Mouse (Mus musculus): ENCODE data around the gene Nol7. TPM values are rescaled to one million over a fixed set of nuclear protein-coding genes. Genes with fewer than 3 reads are reported as not detected.

Nol7 gene
- total RNA-seq, 2 experiments from 2014 or later = 118 to 138 TPM

DNA sequence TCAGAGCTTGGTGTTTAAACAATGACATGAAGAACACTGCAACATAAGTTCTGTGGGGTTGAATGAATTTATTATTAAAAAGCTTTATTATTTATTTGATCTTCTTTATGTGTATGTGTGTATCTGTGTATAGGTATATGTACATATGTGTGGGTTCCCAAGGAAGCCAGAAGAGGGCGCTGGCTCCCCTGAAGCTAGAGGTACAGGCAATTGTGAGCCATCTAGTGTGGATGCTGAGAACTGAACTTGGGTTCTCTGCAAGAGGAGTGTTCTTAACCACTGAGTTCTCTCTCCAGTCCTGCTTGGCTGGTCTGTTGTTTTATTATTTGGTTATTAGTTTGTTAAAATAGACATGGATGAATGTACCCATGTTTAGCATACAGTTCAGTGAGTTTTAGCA lies 25.3 kb upstream of the Nol7 start:
- no peak overlapping the region for H3K4me3 ChIP-seq
- intact Hi-C loops (cut with DNase I) = no loop called here
- TF ChIP-seq CTCF (IDR thresholded peaks at IDR 0.05) = no peak
- DNase-seq = no peak
- H3K27ac ChIP-seq = no peak overlapping the region

DNA sequence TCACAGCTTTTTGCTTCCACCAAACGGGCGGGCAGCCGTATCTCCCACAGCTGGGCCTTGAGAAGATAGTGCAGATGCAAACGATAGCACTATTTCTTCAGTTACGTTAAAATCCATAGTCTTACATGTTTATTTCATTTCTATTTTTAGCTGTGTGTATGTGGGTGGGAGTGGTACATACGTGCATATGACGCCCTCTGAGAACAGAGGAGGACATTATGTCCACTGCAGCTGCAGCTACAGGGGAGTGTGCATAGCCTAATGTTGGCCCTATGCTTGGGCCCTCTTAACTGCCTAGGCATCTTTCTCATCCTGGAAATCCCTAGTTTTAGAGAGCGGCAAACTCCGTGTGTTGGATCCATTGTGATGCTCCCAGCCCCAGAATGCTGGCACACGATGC lies 24.0 kb upstream of the Nol7 start:
- intact Hi-C loops (cut with DNase I) = no loop called here
- no peak overlapping the region for H3K4me3 ChIP-seq
- H3K27ac ChIP-seq = peak overlapping the region; percentile 68

DNA sequence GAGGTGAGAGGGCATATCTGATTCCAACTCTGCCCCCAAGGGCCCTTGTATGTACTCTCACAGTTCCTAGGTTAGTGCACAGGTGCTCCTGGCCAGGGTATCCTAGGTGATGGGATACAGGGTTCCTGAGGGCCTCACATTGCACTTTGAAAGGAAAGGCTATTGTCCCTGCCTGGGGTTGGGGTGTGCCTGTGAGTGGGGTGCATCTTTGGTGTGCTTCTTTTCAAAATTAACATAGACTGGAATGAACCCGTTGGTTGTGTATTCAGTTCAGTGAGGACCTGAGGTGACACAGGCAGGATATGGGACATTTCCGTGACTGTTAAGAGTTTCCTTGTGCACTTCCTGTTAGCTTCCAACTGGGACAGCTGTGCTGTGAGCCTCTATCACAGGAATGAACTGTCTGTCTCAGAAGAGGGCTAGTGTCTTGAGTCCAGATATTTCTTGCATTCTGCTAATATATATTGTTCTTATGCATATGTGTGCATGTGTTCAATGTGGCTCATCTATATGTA lies 23.2 kb upstream of the Nol7 start:
- peak overlapping the region; percentile 68 for H3K27ac ChIP-seq
- no peak overlapping the region for H3K4me3 ChIP-seq
- no peak for TF ChIP-seq CTCF (IDR thresholded peaks at IDR 0.05)
- intact Hi-C loops (cut with DNase I) = no loop called here
- no peak for DNase-seq

More for the DNA sequence above, 24.0 kb upstream of the Nol7 start:
- DNase-seq = no peak
- no peak for TF ChIP-seq CTCF (IDR thresholded peaks at IDR 0.05)

DNA sequence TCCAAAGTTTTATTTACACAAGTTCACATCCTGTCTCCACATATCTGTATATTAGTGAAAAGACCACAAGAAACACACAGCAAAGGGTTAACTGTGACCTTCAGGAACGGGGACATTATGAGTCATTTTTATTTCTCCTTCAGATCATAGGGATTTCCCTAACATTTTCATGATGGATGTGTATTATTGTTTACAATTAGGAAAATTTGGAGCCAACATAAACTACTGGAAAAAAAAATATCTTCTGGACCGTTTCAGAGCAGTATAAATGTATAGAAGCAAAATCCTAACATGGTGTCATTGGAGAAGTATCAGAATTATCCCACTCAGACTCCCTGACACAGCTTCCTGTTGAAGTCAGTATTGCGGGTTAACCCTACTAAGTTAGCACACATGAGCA lies 18.2 kb upstream of the Nol7 start:
- no peak for TF ChIP-seq CTCF (IDR thresholded peaks at IDR 0.05)
- Histone ChIP-seq H3K27ac (no peak overlapping the region), H3K4me3 (no peak overlapping the region)
- intact Hi-C loops (cut with DNase I) = no loop called here
- no peak for DNase-seq

DNA sequence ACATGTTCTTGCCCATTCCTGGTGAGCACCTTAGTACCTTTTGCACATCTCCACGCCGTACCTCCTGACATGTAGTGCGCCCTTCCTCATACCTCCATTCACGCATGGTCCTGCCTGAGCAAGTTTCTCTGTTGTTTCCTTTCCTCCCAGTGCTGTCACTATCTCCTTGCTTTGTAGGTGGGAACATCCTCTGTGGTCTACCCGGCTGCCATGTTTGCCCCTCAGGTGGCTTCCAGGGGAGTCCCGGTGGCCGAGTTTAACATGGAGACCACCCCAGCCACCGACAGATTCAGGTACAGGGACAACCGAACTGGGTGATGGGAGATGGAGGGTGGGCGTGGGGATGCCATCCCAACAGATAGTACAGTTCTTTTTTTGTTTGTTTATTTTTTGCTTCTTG lies 12.9 kb upstream of the Nol7 start:
- no peak for DNase-seq
- no peak for TF ChIP-seq CTCF (IDR thresholded peaks at IDR 0.05)
- no peak overlapping the region for H3K4me3 ChIP-seq
- intact Hi-C loops (cut with DNase I) = no loop called here
- H3K27ac ChIP-seq = no peak overlapping the region

DNA sequence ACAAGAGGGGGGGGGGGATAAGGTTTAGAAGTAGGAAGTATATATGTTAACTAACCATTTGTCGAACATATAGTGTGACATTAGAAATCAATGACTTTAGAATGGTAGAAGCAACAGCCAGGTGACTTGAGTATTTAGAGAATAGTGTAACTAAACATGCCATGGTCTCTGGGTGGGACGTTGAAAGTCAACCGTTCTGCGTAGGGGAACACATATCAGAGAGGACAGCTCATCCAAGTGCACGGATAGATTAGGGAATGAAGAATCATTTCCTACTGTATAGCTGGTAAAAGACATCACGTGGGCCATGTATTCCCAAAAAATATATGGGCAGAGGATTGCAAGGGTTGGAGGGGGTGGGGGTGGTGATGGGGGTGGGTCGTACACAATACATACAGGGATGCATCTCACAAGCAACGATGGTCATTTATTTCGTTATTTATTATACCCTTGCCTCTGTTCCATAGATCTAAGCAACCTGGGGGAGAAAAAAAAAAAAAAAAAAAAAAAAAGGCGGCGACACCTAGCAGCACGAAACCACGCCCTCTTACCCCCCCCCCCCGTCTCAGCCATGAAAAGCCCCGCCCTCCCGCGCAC lies 392 bp upstream of the Nol7 start:
- peak overlapping the region; percentile 98 for H3K4me3 ChIP-seq
- TF ChIP-seq CTCF (IDR thresholded peaks at IDR 0.05) = no peak

DNA sequence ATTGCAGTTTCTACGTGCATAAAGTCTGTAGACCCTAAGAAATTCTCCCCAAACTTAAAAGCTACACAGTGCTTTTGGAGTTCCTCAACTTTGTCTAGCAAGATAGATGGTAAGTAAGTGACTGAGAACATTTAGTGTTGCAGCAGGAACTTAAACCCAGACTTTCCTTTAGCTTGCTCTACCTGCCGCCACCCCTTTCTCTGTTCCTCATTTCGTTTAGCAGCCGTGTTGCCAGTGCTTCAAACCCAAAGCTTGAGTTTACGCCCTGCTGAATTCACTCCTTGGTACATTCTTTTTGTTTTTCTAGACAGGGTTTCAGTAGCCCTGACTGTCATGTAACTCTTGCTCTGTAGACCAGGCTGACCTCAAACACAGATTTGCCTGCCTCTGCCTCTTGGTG lies 1.4 kb downstream of the Nol7 start:
- Histone ChIP-seq H3K27ac (no peak overlapping the region), H3K4me3 (peak overlapping the region; percentile 98)
- TF ChIP-seq CTCF (IDR thresholded peaks at IDR 0.05) = no peak
- intact Hi-C loops (cut with DNase I) = loop anchor here (5.0 kb wide), 2 partner anchors 83 to 217 kb away; partner anchors contain the start of gene Ranbp9
- DNase-seq = no peak

More for the DNA sequence above, 392 bp upstream of the Nol7 start:
- no peak for DNase-seq
- intact Hi-C loops (cut with DNase I) = loop anchor here (5.0 kb wide), 2 partner anchors 85 to 215 kb away; partner anchors contain the start of gene Ranbp9
- H3K27ac ChIP-seq = no peak overlapping the region; the same call in 1 of the 2 replicates

DNA sequence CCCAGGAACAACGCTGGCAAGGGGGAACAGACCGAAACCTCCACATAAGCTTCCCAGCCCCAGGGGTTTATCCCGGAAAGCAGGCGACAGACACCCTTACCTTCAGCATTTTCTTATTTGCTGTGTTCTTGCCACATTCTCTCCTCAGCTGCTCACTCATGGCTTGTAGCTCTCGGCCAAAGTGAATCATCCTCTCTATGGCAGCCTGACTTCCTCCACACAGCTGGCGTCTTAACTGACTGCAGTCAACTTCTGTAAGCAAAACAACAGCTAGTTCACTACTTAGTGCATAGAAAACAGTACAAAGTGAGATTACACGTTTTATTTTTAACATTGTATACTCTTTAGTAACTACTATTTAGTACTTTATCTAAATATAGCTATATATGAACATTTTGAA lies 14.1 kb downstream of the Nol7 start:
- Histone ChIP-seq H3K4me3 (no peak overlapping the region), H3K27ac (no peak overlapping the region)
- intact Hi-C loops (cut with DNase I) = no loop called here
- no peak for TF ChIP-seq CTCF (IDR thresholded peaks at IDR 0.05)
- DNase-seq = no peak

DNA sequence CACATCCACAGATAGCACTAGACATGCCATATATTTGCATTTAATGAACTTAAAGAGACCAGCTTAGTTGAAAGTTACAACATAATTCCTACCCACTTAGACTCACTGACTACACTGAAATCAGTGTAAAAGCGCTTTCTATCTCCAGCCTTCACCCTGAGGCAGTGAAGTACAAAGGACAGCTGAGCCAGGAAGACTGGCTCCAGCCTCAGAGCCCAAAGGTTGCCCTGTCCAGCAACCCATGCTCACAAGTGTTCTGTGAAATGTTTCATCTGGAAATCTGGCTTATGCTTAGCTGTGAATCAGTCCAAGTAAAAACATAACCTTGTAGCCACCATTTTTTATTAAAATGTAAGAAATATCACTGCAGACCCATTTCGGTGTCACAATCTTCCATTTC lies 15.4 kb downstream of the Nol7 start:
- intact Hi-C loops (cut with DNase I) = no loop called here
- no peak overlapping the region for H3K4me3 ChIP-seq
- TF ChIP-seq CTCF (IDR thresholded peaks at IDR 0.05) = no peak
- no peak for DNase-seq
- H3K27ac ChIP-seq = no peak overlapping the region

DNA sequence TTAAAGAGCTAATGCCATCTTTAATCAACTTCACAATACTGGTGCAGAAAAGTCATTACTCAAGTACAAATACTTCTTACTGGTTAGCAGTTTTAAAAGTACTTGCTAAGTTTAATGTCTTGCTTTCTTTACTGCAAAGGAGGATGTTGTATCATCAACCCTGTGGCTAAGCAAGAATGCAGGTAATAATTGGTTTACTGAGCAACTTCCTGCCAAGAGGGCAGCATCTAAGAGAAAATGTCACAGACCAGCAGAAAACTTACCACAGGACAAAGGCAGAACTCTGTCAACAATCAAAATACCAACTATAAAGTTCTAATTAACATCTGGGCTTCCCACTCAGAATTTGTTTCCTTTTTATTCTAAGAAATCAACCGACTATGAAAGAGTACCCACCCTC lies 17.1 kb downstream of the Nol7 start:
- H3K4me3 ChIP-seq = no peak overlapping the region
- intact Hi-C loops (cut with DNase I) = no loop called here
- H3K27ac ChIP-seq = no peak overlapping the region
- no peak for DNase-seq
- TF ChIP-seq CTCF (IDR thresholded peaks at IDR 0.05) = no peak

DNA sequence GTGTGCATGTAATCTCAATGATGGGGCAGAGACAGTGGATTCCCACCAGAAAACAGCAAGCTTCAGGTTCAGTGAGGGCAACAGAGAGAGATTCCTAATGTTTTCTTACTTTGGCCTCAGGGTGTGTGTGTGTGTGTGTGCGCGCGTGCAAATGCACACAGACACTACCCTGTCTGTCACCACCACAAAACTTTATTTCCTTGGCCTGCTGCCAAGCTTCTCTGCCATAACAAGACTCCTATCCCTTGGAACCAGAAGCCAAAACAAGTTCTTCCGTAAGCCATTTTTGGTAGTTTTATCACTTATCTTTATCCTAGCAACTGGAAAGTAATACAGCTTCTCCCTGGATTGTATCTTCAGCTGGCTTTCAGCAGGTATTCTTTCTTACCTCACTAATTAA lies 30.2 kb downstream of the Nol7 start:
- TF ChIP-seq CTCF (IDR thresholded peaks at IDR 0.05) = no peak
- intact Hi-C loops (cut with DNase I) = no loop called here
- H3K27ac ChIP-seq = no peak overlapping the region
- DNase-seq = no peak
- H3K4me3 ChIP-seq = no peak overlapping the region

DNA sequence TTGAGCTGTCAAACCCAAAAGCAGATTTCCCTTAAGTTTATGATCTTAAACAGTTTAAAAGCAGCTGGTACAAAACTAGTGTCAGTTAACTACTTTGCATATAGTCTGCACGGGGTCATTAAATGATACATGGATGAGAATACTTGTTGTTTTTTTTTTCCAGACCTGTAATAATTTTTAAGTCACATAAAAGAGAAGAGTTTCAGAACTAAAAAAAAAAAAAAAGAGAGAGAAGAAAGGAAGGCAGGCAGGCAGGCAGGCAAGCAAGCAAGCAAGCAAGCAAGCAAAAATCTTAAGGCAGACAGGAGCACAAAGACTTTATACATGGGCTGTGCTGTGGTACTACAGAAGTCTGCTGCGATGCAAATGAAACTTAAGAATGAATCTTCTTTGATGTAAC lies 35.2 kb downstream of the Nol7 start:
- intact Hi-C loops (cut with DNase I) = no loop called here
- no peak overlapping the region for H3K27ac ChIP-seq
- H3K4me3 ChIP-seq = no peak overlapping the region
- no peak for DNase-seq
- TF ChIP-seq CTCF (IDR thresholded peaks at IDR 0.05) = no peak

DNA sequence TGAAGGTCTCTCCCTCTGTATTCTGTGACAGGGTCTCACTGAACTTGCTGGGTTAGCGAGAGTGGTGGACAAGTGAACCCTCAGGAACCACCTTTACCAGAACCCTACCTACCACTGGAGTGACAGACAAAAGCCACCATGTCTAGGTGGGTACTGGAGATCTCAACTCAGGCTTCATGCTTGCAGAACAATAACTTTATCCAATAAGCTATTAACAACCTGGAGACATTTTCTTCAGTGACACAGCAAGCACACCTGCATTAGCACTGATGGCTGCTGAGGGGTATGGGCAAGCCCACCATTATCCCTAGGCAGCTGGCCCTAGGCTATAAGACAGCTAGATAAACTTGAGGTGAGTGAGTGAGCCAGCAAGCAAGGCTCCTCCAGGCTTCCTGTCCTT lies 42.2 kb downstream of the Nol7 start:
- H3K27ac ChIP-seq = no peak overlapping the region
- intact Hi-C loops (cut with DNase I) = no loop called here
- DNase-seq = no peak
- TF ChIP-seq CTCF (IDR thresholded peaks at IDR 0.05) = no peak
- H3K4me3 ChIP-seq = no peak overlapping the region

DNA sequence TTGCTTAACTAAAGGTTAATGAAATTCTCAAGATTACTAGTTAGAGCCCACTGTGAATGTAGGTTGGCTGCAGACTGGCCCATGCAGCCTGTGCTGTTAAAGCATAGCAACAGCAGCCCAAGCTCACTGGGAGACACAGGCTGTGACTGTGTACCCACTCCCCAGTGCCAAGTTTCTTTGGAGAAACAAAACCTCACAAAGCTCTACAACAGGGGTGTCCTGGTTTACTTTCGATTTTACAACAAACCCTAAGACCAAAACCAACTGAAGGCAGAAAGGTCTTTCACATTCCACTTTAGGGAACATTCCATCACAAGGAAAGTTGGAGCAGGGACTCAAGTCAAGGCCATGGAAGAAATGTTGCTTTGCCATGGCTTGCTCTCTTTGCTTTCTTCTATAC lies 44.4 kb downstream of the Nol7 start:
- Histone ChIP-seq H3K27ac (no peak overlapping the region), H3K4me3 (no peak overlapping the region)
- TF ChIP-seq CTCF (IDR thresholded peaks at IDR 0.05) = no peak
- intact Hi-C loops (cut with DNase I) = no loop called here
- no peak for DNase-seq
